Mouse (Mus musculus): ENCODE data around the gene Spry1. TPM values are rescaled to one million over a fixed set of nuclear protein-coding genes. Genes with fewer than 3 reads are reported as not detected.

The Spry1 gene
- polyA plus RNA-seq, 1 experiment from 2014 or later, result 6.5 TPM

DNA sequence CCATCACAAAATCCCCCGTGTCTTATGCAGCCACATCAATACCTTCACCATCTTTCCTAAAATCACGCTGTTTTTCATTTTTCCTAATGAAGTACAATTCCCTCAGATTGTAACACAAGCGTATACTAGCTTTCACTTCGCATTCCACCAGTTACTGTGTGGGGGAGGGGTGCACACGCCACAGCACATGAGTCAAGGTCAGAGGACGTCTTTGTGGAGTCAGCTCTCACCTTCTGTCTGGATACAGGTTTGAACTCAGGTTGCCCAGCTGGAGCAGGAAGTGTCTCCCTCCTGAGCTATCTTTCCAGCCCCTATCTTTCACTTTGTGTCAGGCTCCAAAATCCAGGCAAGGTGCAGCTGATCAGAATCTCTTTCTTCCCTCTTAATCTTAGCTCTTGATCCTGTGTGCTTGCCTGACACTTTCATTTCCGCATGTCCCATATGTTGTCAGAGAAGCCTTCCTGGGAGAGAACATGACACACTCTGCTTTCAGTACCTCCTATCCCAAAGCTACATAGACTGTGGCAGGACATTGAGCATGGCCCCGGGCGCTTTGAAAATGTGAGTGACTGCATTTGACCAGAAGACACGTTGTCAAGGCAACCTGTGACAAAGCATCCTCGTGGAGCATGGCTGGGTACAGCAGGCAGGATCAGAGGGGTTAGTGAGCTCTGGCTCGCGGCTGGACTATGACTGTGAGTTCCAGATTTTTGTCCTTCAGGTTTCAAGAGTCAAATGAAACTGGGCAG lies 33.9 kb downstream of the Spry1 start:
- H3K4me1 ChIP-seq (ENCODE audit: control insufficient read depth, insufficient read depth, low read length), result peaks cover 20% of the 10 kb centered on the region
- H3K4me3 ChIP-seq (ENCODE audit: low read depth, low read length), result no peak overlapping the region
- H3K9ac ChIP-seq (ENCODE audit: low read depth, low read length), result no peak overlapping the region
- no peaks in the 10 kb centered on the region for H3K36me3 ChIP-seq (ENCODE audit: control insufficient read depth, insufficient read depth, low read length)
- peaks cover 10% of the 10 kb centered on the region for H3K9me3 ChIP-seq (replicated peaks; ENCODE audit: control insufficient read depth, low read length, poor library complexity, severe bottlenecking)
- WGBS, result 26% methylated on average over 13 of the region's 13 CpGs
- H3K4me2 ChIP-seq (ENCODE audit: low read length), result peak overlapping the region; percentile 17; the same call in 1 of the 2 replicates
- H3K27me3 ChIP-seq (ENCODE audit: control insufficient read depth, insufficient read depth, low read depth, low read length), result peaks cover 7% of the 10 kb centered on the region
- H3K27ac ChIP-seq (ENCODE audit: low read length), result no peak overlapping the region
- ATAC-seq, result peak; percentile 79

- Histone ChIP-seq H3K4me1 (ENCODE audit: control insufficient read depth, insufficient read depth, low read length) (peaks cover 20% of the 10 kb centered on the region), H3K9me3 (replicated peaks; ENCODE audit: control insufficient read depth, low read length, poor library complexity, severe bottlenecking) (no peaks in the 10 kb centered on the region), H3K9ac (ENCODE audit: low read depth, low read length) (no peak overlapping the region), H3K4me3 (ENCODE audit: low read depth, low read length) (no peak overlapping the region), H3K4me2 (ENCODE audit: low read length) (no peak overlapping the region), H3K36me3 (ENCODE audit: control insufficient read depth, insufficient read depth, low read length) (no peaks in the 10 kb centered on the region), H3K27ac (ENCODE audit: low read length) (no peak overlapping the region), H3K27me3 (ENCODE audit: control insufficient read depth, insufficient read depth, low read depth, low read length) (peaks cover 7% of the 10 kb centered on the region)
- ATAC-seq, result no peak
- WGBS, result 87% methylated on average over 11 of the region's 11 CpGs
Observed at GRCm38 (mm10) chr3:37675056-37675525, 35.3 kb downstream of the Spry1 start.

GRCm38 (mm10) chr3:37676291-37676690 lies 36.5 kb downstream of the Spry1 start:
- no peak overlapping the region for H3K9ac ChIP-seq (ENCODE audit: low read depth, low read length)
- H3K27ac ChIP-seq (ENCODE audit: low read length), result no peak overlapping the region
- H3K27me3 ChIP-seq (ENCODE audit: control insufficient read depth, insufficient read depth, low read depth, low read length), result peaks cover under 1% of the 10 kb centered on the region; the same call in 1 of the 2 replicates
- no peaks in the 10 kb centered on the region for H3K9me3 ChIP-seq (replicated peaks; ENCODE audit: control insufficient read depth, low read length, poor library complexity, severe bottlenecking)
- H3K4me2 ChIP-seq (ENCODE audit: low read length), result no peak overlapping the region
- no peak overlapping the region for H3K4me3 ChIP-seq (ENCODE audit: low read depth, low read length)
- no peaks in the 10 kb centered on the region for H3K36me3 ChIP-seq (ENCODE audit: control insufficient read depth, insufficient read depth, low read length)
- WGBS, result 72% methylated on average over 8 of the region's 8 CpGs
- ATAC-seq, result no peak
- H3K4me1 ChIP-seq (ENCODE audit: control insufficient read depth, insufficient read depth, low read length), result peaks cover 20% of the 10 kb centered on the region

- Histone ChIP-seq H3K4me2 (ENCODE audit: low read length) (no peak overlapping the region), H3K9me3 (replicated peaks; ENCODE audit: control insufficient read depth, low read length, poor library complexity, severe bottlenecking) (no peaks in the 10 kb centered on the region), H3K36me3 (ENCODE audit: control insufficient read depth, insufficient read depth, low read length) (no peaks in the 10 kb centered on the region), H3K27me3 (ENCODE audit: control insufficient read depth, insufficient read depth, low read depth, low read length) (no peaks in the 10 kb centered on the region; the same call in none of the 2 replicates), H3K27ac (ENCODE audit: low read length) (no peak overlapping the region), H3K4me1 (ENCODE audit: control insufficient read depth, insufficient read depth, low read length) (no peaks in the 10 kb centered on the region), H3K9ac (ENCODE audit: low read depth, low read length) (no peak overlapping the region), H3K4me3 (ENCODE audit: low read depth, low read length) (no peak overlapping the region)
- 53% methylated on average over 7 of the region's 7 CpGs for WGBS
- ATAC-seq, result no peak
Observed at GRCm38 (mm10) chr3:37686219-37686618, 46.5 kb downstream of the Spry1 start.

- peak overlapping the region; percentile 69 for H3K4me2 ChIP-seq (ENCODE audit: low read length)
- H3K27ac ChIP-seq (ENCODE audit: low read length), result no peak overlapping the region
- H3K9ac ChIP-seq (ENCODE audit: low read depth, low read length), result peak overlapping the region; percentile 58
- no peaks in the 10 kb centered on the region for H3K36me3 ChIP-seq (ENCODE audit: control insufficient read depth, insufficient read depth, low read length)
- H3K4me3 ChIP-seq (ENCODE audit: low read depth, low read length), result peak overlapping the region; percentile 36
- H3K9me3 ChIP-seq (replicated peaks; ENCODE audit: control insufficient read depth, low read length, poor library complexity, severe bottlenecking), result no peaks in the 10 kb centered on the region
- H3K27me3 ChIP-seq (ENCODE audit: control insufficient read depth, insufficient read depth, low read depth, low read length), result no peaks in the 10 kb centered on the region; the same call in none of the 2 replicates
- ATAC-seq, result peak; percentile 33; the same call in 1 of the 2 replicates
- no peaks in the 10 kb centered on the region for H3K4me1 ChIP-seq (ENCODE audit: control insufficient read depth, insufficient read depth, low read length)
- 17% methylated on average over 6 of the region's 6 CpGs for WGBS
Observed at GRCm38 (mm10) chr3:37686751-37687150, 47.0 kb downstream of the Spry1 start.

DNA sequence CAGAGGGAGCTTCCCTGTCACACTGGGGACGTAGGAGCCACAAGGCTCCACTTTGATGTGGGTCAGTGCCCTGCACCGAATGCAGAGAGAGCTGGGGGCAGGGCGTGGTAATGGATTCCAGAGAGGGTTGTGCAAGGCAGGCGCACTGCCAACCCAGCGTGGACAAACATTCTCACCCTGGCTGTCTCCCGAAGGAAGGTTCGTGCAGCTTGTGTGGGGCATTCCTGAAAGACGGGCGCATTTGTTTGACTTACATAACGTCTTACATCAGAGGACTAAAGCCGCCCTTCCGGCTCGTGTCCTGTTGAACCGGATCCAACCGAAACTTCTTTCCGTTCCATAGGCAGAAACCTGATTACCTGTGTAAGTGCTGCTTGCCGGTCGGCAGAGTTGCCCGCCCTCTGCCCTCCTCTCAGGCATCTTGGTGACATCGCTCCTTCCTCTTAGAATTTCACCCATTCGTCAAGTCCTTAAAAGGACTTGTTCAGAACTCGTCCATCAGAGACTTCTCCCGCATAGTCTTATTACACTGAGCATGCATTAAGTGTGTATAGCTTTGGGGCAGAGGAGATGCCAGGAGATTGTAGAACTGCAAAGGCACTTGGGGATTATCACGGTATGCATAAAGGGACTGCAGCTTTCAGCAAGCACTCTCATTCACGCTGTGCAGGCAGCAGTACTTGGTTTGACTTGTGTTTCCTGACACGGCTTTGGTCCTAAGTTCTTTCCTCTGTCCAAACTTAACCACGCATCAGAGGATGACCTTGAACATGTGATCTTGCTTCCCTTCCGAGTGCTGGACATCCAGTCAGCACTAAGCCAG lies 47.6 kb downstream of the Spry1 start:
- Histone ChIP-seq H3K9ac (ENCODE audit: low read depth, low read length) (peak overlapping the region; percentile 58), H3K36me3 (ENCODE audit: control insufficient read depth, insufficient read depth, low read length) (no peaks in the 10 kb centered on the region), H3K9me3 (replicated peaks; ENCODE audit: control insufficient read depth, low read length, poor library complexity, severe bottlenecking) (no peaks in the 10 kb centered on the region), H3K27me3 (ENCODE audit: control insufficient read depth, insufficient read depth, low read depth, low read length) (no peaks in the 10 kb centered on the region; the same call in none of the 2 replicates), H3K27ac (ENCODE audit: low read length) (no peak overlapping the region), H3K4me3 (ENCODE audit: low read depth, low read length) (peak overlapping the region; percentile 36), H3K4me2 (ENCODE audit: low read length) (peak overlapping the region; percentile 69), H3K4me1 (ENCODE audit: control insufficient read depth, insufficient read depth, low read length) (no peaks in the 10 kb centered on the region)
- ATAC-seq, result peak; percentile 66
- 28% methylated on average over 28 of the region's 28 CpGs for WGBS

DNA sequence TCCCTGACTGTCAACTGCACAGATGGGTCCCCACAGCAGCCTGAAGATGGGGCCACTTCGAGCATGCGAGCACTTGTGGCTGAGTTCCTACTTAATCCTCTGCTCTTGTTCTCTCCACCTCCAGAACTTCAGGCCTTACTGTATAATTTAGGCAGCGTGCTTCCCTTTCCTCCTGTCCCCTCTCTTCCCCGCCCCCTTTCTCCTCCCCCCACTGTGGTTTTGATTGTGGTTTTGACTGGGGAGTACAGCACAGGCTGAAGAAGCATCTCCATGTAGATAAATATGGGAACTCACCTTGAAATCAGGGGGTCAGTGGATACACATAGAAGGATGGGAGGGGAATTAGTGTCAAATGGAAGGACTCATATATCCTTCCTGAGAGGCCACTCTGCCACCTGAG lies 53.2 kb downstream of the Spry1 start:
- no peaks in the 10 kb centered on the region for H3K27me3 ChIP-seq (ENCODE audit: control insufficient read depth, insufficient read depth, low read depth, low read length)

GRCm38 (mm10) chr3:37693552-37693951 lies 53.8 kb downstream of the Spry1 start:
- no peak overlapping the region for H3K27ac ChIP-seq (ENCODE audit: low read length)
- no peak overlapping the region for H3K4me3 ChIP-seq (ENCODE audit: low read depth, low read length)
- no peak for ATAC-seq
- no peaks in the 10 kb centered on the region for H3K4me1 ChIP-seq (ENCODE audit: control insufficient read depth, insufficient read depth, low read length)
- H3K27me3 ChIP-seq (ENCODE audit: control insufficient read depth, insufficient read depth, low read depth, low read length), result no peaks in the 10 kb centered on the region
- no peaks in the 10 kb centered on the region for H3K9me3 ChIP-seq (replicated peaks; ENCODE audit: control insufficient read depth, low read length, poor library complexity, severe bottlenecking)
- WGBS, result 88% methylated on average over 8 of the region's 8 CpGs
- no peaks in the 10 kb centered on the region for H3K36me3 ChIP-seq (ENCODE audit: control insufficient read depth, insufficient read depth, low read length)
- no peak overlapping the region for H3K4me2 ChIP-seq (ENCODE audit: low read length)
- H3K9ac ChIP-seq (ENCODE audit: low read depth, low read length), result no peak overlapping the region

More for the DNA sequence above, 53.2 kb downstream of the Spry1 start:
- no peak overlapping the region for H3K27ac ChIP-seq (ENCODE audit: low read length)
- no peak overlapping the region for H3K9ac ChIP-seq (ENCODE audit: low read depth, low read length)
- WGBS, result 72% methylated on average over 4 of the region's 4 CpGs
- no peak overlapping the region for H3K4me3 ChIP-seq (ENCODE audit: low read depth, low read length)
- ATAC-seq, result no peak
- H3K9me3 ChIP-seq (replicated peaks; ENCODE audit: control insufficient read depth, low read length, poor library complexity, severe bottlenecking), result no peaks in the 10 kb centered on the region
- no peaks in the 10 kb centered on the region for H3K36me3 ChIP-seq (ENCODE audit: control insufficient read depth, insufficient read depth, low read length)
- no peak overlapping the region for H3K4me2 ChIP-seq (ENCODE audit: low read length)
- H3K4me1 ChIP-seq (ENCODE audit: control insufficient read depth, insufficient read depth, low read length), result no peaks in the 10 kb centered on the region
